Mouse (Mus musculus) midbrain, embryonic 14.5 days (tissue): ENCODE data around the gene Spns3. TPM values are rescaled to one million over a fixed set of nuclear protein-coding genes. Genes with fewer than 3 reads are reported as not detected.

ENCODE experiments used
- ATAC-seq: fragments of 200-750 bp; cut with Nextera tagmentation; 2 replicates; pipeline ENCODE4 v1.8.0; 2017; ENCODE audit warnings: moderate number of reproducible peaks, moderate library complexity; ENCODE audit not compliant: low FRiP score, low TSS enrichment
- DNase-seq: peaks from one replicate; pipeline ENCODE4 v3.0.0-alpha.2; 2015
- H3K27ac ChIP-seq: fragments of 300-500 bp; sonication (generic); replicated peaks from 2 replicates; pipeline ENCODE4 v1.5.1; 2014; ENCODE audit warnings: mild to moderate bottlenecking, low read depth, low read length, moderate library complexity
- H3K27me3 ChIP-seq: fragments of 300-500 bp; sonication (generic); 2 replicates; pipeline ENCODE4 v1.6.1; 2014; ENCODE audit warnings: low read length, control low read depth, mixed read lengths; ENCODE audit not compliant: control insufficient read depth, insufficient read depth
- H3K36me3 ChIP-seq: fragments of 300-500 bp; sonication (generic); 2 replicates; pipeline ENCODE4 v1.6.1; 2014; ENCODE audit warnings: low read length, control low read depth; ENCODE audit not compliant: control insufficient read depth, insufficient read depth
- H3K4me1 ChIP-seq: fragments of 300-500 bp; sonication (generic); 2 replicates; pipeline ENCODE4 v1.6.1; 2014; ENCODE audit warnings: mild to moderate bottlenecking, antibody characterized with exemption, low read length, control low read depth; ENCODE audit not compliant: control insufficient read depth, insufficient read depth
- H3K4me2 ChIP-seq: fragments of 300-500 bp; sonication (generic); 2 replicates; pipeline ENCODE4 v1.6.1; 2014; ENCODE audit warnings: mild to moderate bottlenecking, low read length, moderate library complexity
- H3K4me3 ChIP-seq: fragments of 300-500 bp; sonication (generic); replicated peaks from 2 replicates; pipeline ENCODE4 v1.5.1; 2014; ENCODE audit warnings: low read depth, low read length
- H3K9ac ChIP-seq: fragments of 300-500 bp; sonication (generic); replicated peaks from 2 replicates; pipeline ENCODE4 v1.6.1; 2014; ENCODE audit warnings: mild to moderate bottlenecking, low read length, moderate library complexity
- H3K9me3 ChIP-seq: fragments of 300-500 bp; sonication (generic); 2 replicates; pipeline ENCODE4 v1.6.1; 2016; ENCODE audit warnings: low read length, control low read depth, mixed read lengths; ENCODE audit not compliant: control insufficient read depth
- WGBS: fragments of 180-500 bp; shearing (Covaris S2); extraction: QIAGEN DNeasy Blood & Tissue Kit; methylation state at CpG from one replicate; pipeline ENCODE4 v1.1.7; 2014; 5-methylcytosine and 5-hydroxymethylcytosine counted together
- polyA plus RNA-seq: library from polyadenylated mRNA; unstranded; fragments of >200 nt; fragmentation: Nextera tagmentation; extraction: Ambion mirVana; gene quantifications from 2 replicates; pipeline ENCODE4 v1.2.1, GENCODE M21; 2014

Spns3 gene
- polyA plus RNA-seq, 1 experiment from 2014 or later: not detected

- no peak overlapping the region for H3K4me3 ChIP-seq
- H3K36me3 ChIP-seq: no peaks in the 10 kb centered on the region
- H3K27me3 ChIP-seq: 0 out of 2 replicates have a peak, but pooled peaks cover 1% of the 10 kb centered on the region
- WGBS: 82% methylated on average over 7 of the region's 7 CpGs
- no peak overlapping the region for H3K27ac ChIP-seq
- ATAC-seq: no peak
- no peaks in the 10 kb centered on the region for H3K9me3 ChIP-seq
- H3K4me1 ChIP-seq: no peaks in the 10 kb centered on the region
- no peak overlapping the region for H3K4me2 ChIP-seq
- no peak overlapping the region for H3K9ac ChIP-seq
- no peak for DNase-seq
These were observed 16.0 kb upstream of the Spns3 start for GRCm38 (mm10) chr11:72566304-72566703.

GRCm38 (mm10) chr11:72564232-72564807, 14.0 kb upstream of the Spns3 start:
- DNase-seq (peak; percentile 87), ATAC-seq (no peak)
- no peaks in the 10 kb centered on the region for H3K36me3 ChIP-seq
- 30% methylated on average over 6 of the region's 6 CpGs for WGBS
- H3K9me3 ChIP-seq: no peaks in the 10 kb centered on the region
- no peak overlapping the region for H3K9ac ChIP-seq
- H3K4me1 ChIP-seq: no peaks in the 10 kb centered on the region
- H3K4me2 ChIP-seq: no peak overlapping the region
- no peak overlapping the region for H3K4me3 ChIP-seq
- H3K27me3 ChIP-seq: no peaks in the 10 kb centered on the region
- H3K27ac ChIP-seq: no peak overlapping the region

GRCm38 (mm10) chr11:72560661-72561060, 10.4 kb upstream of the Spns3 start:
- no peaks in the 10 kb centered on the region for H3K9me3 ChIP-seq
- no peaks in the 10 kb centered on the region for H3K36me3 ChIP-seq
- no peak for ATAC-seq
- no peak overlapping the region for H3K4me3 ChIP-seq
- 72% methylated on average over 3 of the region's 3 CpGs for WGBS
- H3K4me1 ChIP-seq: no peaks in the 10 kb centered on the region
- no peak overlapping the region for H3K9ac ChIP-seq
- no peak overlapping the region for H3K4me2 ChIP-seq
- no peaks in the 10 kb centered on the region for H3K27me3 ChIP-seq
- H3K27ac ChIP-seq: no peak overlapping the region
- no peak for DNase-seq

- DNase-seq: no peak
- H3K9ac ChIP-seq: no peak overlapping the region
- H3K36me3 ChIP-seq: no peaks in the 10 kb centered on the region
- WGBS: 67% methylated on average over 5 of the region's 5 CpGs
- no peak overlapping the region for H3K4me3 ChIP-seq
- no peak overlapping the region for H3K4me2 ChIP-seq
- no peaks in the 10 kb centered on the region for H3K4me1 ChIP-seq
- ATAC-seq: no peak
- no peak overlapping the region for H3K27ac ChIP-seq
- H3K9me3 ChIP-seq: no peaks in the 10 kb centered on the region
- H3K27me3 ChIP-seq: no peaks in the 10 kb centered on the region
These were observed 7.8 kb upstream of the Spns3 start for GRCm38 (mm10) chr11:72558155-72558554.

- H3K9ac ChIP-seq: no peak overlapping the region
- ATAC-seq (no peak), DNase-seq (no peak)
- H3K4me2 ChIP-seq: no peak overlapping the region
- no peaks in the 10 kb centered on the region for H3K4me1 ChIP-seq
- no peaks in the 10 kb centered on the region for H3K36me3 ChIP-seq
- no peaks in the 10 kb centered on the region for H3K9me3 ChIP-seq
- WGBS: 77% methylated on average over 2 of the region's 2 CpGs
- H3K4me3 ChIP-seq: no peak overlapping the region
- H3K27me3 ChIP-seq: no peaks in the 10 kb centered on the region
- H3K27ac ChIP-seq: no peak overlapping the region
These were observed 6.6 kb upstream of the Spns3 start for GRCm38 (mm10) chr11:72556953-72557352.

GRCm38 (mm10) chr11:72556470-72556869, 6.2 kb upstream of the Spns3 start:
- H3K9me3 ChIP-seq: no peaks in the 10 kb centered on the region
- no peaks in the 10 kb centered on the region for H3K4me1 ChIP-seq
- H3K27me3 ChIP-seq: no peaks in the 10 kb centered on the region
- H3K36me3 ChIP-seq: no peaks in the 10 kb centered on the region
- no peak overlapping the region for H3K4me2 ChIP-seq
- WGBS: 92% methylated on average over 4 of the region's 4 CpGs
- H3K9ac ChIP-seq: no peak overlapping the region
- ATAC-seq: no peak
- no peak overlapping the region for H3K27ac ChIP-seq
- H3K4me3 ChIP-seq: no peak overlapping the region
- no peak for DNase-seq

- Histone ChIP-seq H3K36me3 (no peaks in the 10 kb centered on the region), H3K4me2 (no peak overlapping the region), H3K4me3 (no peak overlapping the region), H3K4me1 (no peaks in the 10 kb centered on the region), H3K9ac (no peak overlapping the region), H3K9me3 (no peaks in the 10 kb centered on the region), H3K27me3 (no peaks in the 10 kb centered on the region), H3K27ac (no peak overlapping the region)
- DNase-seq (no peak), ATAC-seq (no peak)
- 86% methylated on average over 7 of the region's 7 CpGs for WGBS
These were observed 1.3 kb upstream of the Spns3 start for GRCm38 (mm10) chr11:72551531-72552105.

GRCm38 (mm10) chr11:72547181-72547580, 3.1 kb downstream of the Spns3 start:
- no peaks in the 10 kb centered on the region for H3K4me1 ChIP-seq
- H3K9me3 ChIP-seq: no peaks in the 10 kb centered on the region
- no peak overlapping the region for H3K4me3 ChIP-seq
- DNase-seq (no peak), ATAC-seq (no peak)
- no peaks in the 10 kb centered on the region for H3K27me3 ChIP-seq
- 86% methylated on average over 3 of the region's 3 CpGs for WGBS
- H3K9ac ChIP-seq: no peak overlapping the region
- no peak overlapping the region for H3K4me2 ChIP-seq
- H3K27ac ChIP-seq: no peak overlapping the region
- H3K36me3 ChIP-seq: no peaks in the 10 kb centered on the region

- no peaks in the 10 kb centered on the region for H3K36me3 ChIP-seq
- H3K27ac ChIP-seq: no peak overlapping the region
- no peak overlapping the region for H3K4me3 ChIP-seq
- DNase-seq: no peak
- no peak overlapping the region for H3K4me2 ChIP-seq
- H3K27me3 ChIP-seq: no peaks in the 10 kb centered on the region
- no peak overlapping the region for H3K9ac ChIP-seq
- H3K4me1 ChIP-seq: no peaks in the 10 kb centered on the region
- no peak for ATAC-seq
- WGBS: 78% methylated on average over 7 of the region's 7 CpGs
- H3K9me3 ChIP-seq: no peaks in the 10 kb centered on the region
These were observed 5.6 kb downstream of the Spns3 start for GRCm38 (mm10) chr11:72544716-72545115.
